Mouse (Mus musculus): ENCODE data around the gene Rbm10.

GRCm38 (mm10) chrX:20658891-20659406 lies 41.6 kb downstream of the Rbm10 start:
- TF ChIP-seq CTCF (IDR thresholded peaks at IDR 0.05; ENCODE audit: low read depth, low read length) (no peak), GATA1 (IDR thresholded peaks at IDR 0.05; ENCODE audit: borderline replicate concordance, low read length) (no peak), TAL1 (conservative IDR thresholded peaks at IDR 0.05; ENCODE audit: low read depth, low read length) (no peak), GATA2 (IDR thresholded peaks at IDR 0.05; ENCODE audit: borderline replicate concordance, low read depth, low read length) (no peak), POLR2AphosphoS5 (IDR thresholded peaks at IDR 0.05; ENCODE audit: insufficient replicate concordance, low read depth, low read length) (no peak)
